Mouse (Mus musculus): ENCODE measurements at regions not wholly inside any gene's neighbourhood (a gene's known extent, or its start where the extent isn't known, plus 50 kb on each side); places are given as distances from the start of the nearest gene placed in this dataset.
A peak's percentile ranks its signal among the peaks of the same experiment; 100 is the strongest.

DNA sequence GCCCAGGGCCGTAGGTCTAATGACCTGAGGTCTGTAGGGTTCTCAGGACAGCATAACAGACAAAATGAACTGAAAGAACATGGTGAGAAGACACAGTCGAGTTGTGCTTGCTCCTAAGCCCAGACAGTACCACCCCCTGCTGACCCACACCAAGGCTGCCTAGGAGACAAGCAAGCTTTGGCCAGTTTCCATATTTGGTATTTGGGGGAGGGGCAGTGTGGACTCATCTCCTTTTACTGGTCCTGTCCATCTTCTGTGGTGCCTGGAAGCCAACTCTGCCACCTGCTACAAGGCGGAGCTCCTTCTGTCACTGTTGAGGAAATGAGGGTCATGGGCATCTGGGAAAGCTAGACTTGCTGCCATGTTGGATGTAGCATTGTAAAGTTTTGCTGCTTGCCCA is 68.9 kb downstream of the Tex29 start:
- DNase-seq (ENCODE audit: low read depth, low spot score): no peak

GRCm38 (mm10) chr8:11911639-11912450 is 71.6 kb downstream of the Tex29 start:
- no peak for DNase-seq (ENCODE audit: low read depth, low spot score)

DNA sequence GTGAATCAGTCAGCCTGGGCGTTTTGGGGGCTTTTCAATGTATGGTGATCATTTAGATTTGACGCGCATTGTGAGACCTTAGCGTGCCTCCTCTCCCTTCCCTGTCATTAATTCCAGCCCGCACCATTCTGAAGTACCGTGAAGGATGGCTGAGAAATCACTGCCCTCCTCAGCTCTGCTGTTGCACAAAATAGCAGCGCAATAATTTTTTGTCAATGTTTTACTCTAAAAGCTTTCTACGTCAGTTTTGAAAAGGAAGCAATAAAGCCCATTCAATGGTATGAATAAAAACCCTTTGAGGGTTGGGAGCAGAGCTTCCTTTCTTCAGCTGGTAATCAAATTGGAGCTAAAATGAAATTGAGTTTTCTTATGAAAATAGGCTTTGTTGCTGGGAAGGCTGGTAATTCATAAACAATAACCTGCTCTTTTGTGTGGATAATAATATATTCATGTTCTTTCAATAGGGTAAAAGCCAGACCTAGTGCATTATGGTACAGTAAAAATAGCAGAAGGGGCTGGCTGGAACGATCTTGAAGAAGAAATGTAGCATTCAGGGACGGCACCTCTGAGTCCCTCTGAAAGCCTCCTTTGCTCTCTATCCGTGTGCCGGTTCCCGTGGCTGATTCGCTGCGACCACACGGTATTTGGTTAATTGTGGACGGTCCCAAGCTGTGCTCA is 72.3 kb downstream of the Tex29 start:
- DNase-seq (ENCODE audit: low read depth, low spot score): no peak

DNA sequence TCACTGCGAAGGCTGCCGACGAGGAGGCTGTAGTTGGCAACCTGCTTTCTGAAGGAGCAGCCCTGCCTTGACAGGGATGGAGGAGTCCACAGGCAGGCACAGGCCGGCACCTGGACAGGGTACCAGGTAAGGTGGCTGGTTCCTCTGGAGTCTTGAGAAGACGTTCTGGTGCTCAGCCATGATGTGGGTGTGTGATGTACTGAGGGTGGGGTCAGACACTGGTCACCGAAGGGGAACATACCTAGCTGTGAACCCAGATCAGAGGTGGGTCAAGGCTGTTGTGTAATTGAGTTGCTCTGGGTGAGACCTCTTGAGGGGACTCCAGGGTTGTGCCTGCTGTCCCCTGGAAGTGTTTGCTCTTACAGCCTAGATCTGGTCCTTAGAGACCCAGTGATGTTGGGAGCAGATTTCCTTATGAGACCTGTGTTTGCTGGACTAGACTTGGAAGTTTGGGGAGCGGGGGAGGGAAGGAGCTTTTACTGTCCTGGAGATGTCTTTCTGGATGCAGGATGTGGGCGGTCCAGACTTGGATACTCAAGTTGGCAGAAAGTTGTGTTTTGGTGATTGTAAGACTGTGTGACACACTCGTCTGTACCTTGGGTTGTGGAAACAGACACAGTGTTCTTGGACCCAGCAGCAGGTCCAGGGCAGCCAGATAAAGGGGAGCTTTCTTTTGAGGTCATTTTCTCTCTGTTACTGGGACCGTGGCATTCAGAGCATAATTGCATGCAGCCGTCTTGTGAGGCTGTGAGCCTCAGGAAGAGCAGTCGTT is 73.0 kb downstream of the Tex29 start:
- no peak for DNase-seq (ENCODE audit: low read depth, low spot score)

- DNase-seq (ENCODE audit: low read depth, low spot score): no peak
Measured at GRCm38 (mm10) chr8:11914131-11914530, 73.9 kb downstream of the Tex29 start.

GRCm38 (mm10) chr8:11914681-11915474 is 74.6 kb downstream of the Tex29 start:
- DNase-seq (ENCODE audit: low read depth, low spot score): no peak

GRCm38 (mm10) chr8:11915721-11916120 is 75.4 kb downstream of the Tex29 start:
- no peak for DNase-seq (ENCODE audit: low read depth, low spot score)

DNA sequence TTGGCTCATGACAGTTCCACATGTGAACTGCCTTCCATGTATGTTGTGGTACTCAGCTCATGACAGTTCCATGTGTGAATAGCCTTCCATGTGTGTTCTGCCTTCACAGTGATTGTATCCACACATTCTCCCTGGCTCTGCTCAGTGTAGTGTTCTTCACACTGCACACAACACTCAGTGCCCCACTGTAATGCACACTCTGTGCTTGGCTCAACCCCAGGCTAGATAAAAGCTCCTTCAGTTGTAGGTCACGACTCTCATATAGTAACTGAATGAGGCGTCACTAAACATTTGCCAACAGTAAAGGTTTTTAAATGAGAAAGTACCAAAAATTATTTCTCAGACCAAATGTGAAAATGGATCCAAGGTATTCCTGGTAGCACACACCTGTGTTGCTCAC is 79.6 kb downstream of the Tex29 start:
- no peak for DNase-seq (ENCODE audit: low read depth, low spot score)

- no peak for DNase-seq (ENCODE audit: low read depth, low spot score)
Measured at GRCm38 (mm10) chr8:11923115-11923514, 82.8 kb downstream of the Tex29 start.

DNA sequence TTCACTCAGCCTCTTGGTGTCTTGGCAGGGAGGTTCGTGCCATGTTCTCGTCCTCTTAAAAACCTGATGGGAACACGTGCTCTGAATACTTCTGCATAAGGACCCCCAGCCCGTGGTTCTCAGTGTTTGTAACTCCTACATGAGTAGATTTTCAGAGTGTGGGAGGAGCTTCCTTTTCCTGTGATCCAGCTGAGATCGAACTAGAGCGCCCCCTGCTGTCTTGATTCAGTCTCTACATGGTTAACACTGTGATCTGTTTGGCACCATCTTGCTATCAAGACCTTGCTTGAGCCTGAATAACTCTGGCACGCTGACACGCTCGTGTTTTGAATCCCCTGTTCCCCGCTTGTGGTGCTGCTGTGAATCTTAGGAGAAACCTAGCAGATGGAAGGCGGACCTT is 83.9 kb downstream of the Tex29 start:
- DNase-seq (ENCODE audit: low read depth, low spot score): no peak

DNA sequence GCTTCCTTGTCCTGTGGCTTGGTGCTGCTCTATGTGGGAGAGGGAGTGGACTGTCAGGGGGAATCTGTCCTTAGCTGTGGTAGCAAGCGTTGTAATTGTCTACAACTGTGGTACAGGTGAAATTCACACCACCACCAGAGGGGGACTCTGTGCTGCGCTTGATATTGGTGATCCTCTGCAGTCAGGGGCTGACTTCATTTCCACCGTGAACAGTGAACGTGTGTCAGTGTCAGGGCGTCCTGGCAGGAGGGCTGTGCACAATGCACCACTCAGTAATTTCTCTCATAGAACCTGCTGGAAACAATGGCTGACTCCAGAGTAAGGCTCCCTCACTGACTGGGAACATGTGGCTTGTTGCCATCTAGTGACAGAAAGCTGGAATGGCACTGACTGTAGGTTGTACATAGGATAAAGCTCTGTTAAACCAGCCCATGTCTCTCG is 102.6 kb downstream of the Tex29 start:
- peak; percentile 23 for DNase-seq (ENCODE audit: low read depth, low spot score)

GRCm38 (mm10) chr8:11947766-11948165 is 107.5 kb downstream of the Tex29 start:
- DNase-seq (ENCODE audit: low read depth, low spot score): no peak

DNA sequence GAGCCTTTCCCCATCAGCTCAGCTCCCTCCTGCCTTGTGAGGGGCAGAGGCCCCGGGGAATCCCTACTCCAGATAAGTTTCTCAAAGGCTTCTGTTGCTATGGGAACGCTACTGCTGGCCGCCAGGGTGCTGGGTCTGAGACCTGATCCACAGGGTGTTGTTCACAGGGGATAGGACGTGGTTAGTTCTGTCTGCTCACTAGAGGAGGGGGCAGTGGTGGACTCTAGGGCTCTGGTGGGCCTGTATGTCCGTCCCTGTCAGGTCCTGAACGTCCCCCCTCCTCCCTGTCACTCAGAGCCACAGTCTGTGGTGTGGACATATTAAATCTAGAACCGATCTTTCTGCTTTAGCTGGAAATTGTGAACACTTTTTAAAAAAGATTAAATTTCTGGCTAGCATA is 116.0 kb downstream of the Tex29 start:
- DNase-seq (ENCODE audit: low read depth, low spot score): no peak

- peak; percentile 25 for DNase-seq (ENCODE audit: low read depth, low spot score)
Measured at GRCm38 (mm10) chr8:11957046-11957783, 116.9 kb downstream of the Tex29 start.

- no peak for DNase-seq (ENCODE audit: low read depth, low spot score)
Measured at GRCm38 (mm10) chr8:11958176-11958575, 117.9 kb downstream of the Tex29 start.

GRCm38 (mm10) chr8:11959466-11959865 is 119.2 kb downstream of the Tex29 start:
- no peak for DNase-seq (ENCODE audit: low read depth, low spot score)

DNA sequence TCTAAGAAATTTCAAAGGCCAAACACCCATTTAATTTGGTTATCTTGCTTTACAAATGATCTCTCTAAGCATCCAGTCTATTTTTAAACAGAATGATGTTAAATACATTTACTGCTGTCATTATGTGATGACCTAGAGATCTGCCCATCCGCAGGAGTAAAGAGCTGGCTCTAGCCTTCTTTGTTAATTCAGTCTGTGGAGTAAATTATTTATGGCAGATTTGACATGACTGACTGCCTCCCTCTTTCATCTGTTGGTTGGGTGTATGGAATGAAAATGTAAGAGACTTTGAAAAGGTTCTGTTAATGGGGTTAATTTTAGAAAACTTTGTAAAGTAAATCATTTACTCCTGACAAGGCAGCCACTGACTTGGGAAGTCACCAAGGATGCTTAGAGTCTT is 123.3 kb downstream of the Tex29 start:
- DNase-seq (ENCODE audit: low read depth, low spot score): no peak

- DNase-seq (ENCODE audit: low read depth, low spot score): no peak
Measured at GRCm38 (mm10) chr8:11967670-11968069, 127.4 kb downstream of the Tex29 start.

DNA sequence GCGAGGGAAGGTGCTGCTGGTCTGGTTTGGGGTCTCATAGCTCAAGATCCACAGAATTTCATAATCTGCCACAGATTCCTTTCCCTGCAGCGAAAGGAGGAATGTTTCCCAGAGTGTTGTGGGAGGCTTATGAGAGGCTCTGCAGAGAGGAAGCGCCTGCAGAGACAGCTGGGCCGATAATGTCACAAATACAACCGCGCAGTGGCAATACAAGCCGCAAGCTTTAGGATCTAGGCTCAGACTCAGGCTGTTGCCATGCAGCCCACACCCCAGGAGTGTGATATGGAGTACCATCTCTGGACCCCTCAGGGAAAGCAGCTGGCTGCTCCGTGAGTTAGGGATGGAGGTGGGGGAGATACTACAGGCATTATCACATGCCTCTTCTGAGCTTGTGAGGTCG is 130.2 kb downstream of the Tex29 start:
- DNase-seq (ENCODE audit: low read depth, low spot score): no peak

GRCm38 (mm10) chr8:11973436-11973835 is 133.2 kb downstream of the Tex29 start:
- no peak for DNase-seq (ENCODE audit: low read depth, low spot score)

GRCm38 (mm10) chr8:11977121-11977520 is 136.8 kb downstream of the Tex29 start:
- no peak for DNase-seq (ENCODE audit: low read depth, low spot score)
